Mouse (Mus musculus) neural tube, embryonic 13.5 days (tissue): ENCODE measurements around the gene Gm20843. TPM values are rescaled to one million over a fixed set of nuclear protein-coding genes. Genes with fewer than 3 reads are reported as not detected.
"Not testable (repeated sequence)": the region's sequence is repeated elsewhere in the genome, so short reads cannot be mapped to it uniquely, and the experiment has no call there.

Experiments used
- ATAC-seq: fragments of 200-750 bp; cut with Nextera tagmentation; 2 replicates; pipeline ENCODE4 v1.8.0; 2017; ENCODE audit warnings: low read depth, mild to moderate bottlenecking, moderate TSS enrichment, moderate library complexity
- H3K27ac ChIP-seq: fragments of 300-500 bp; sonication (generic); replicated peaks from 2 replicates; pipeline ENCODE4 v1.5.1; 2015; ENCODE audit warnings: moderate library complexity, mild to moderate bottlenecking, inconsistent platforms
- H3K27me3 ChIP-seq: fragments of 300-500 bp; sonication (generic); 2 replicates; pipeline ENCODE4 v1.6.1; 2015; ENCODE audit warnings: mild to moderate bottlenecking, inconsistent platforms
- H3K36me3 ChIP-seq: fragments of 300-500 bp; sonication (generic); 2 replicates; pipeline ENCODE4 v1.6.1; 2015; ENCODE audit warnings: mild to moderate bottlenecking, inconsistent platforms
- H3K4me1 ChIP-seq: fragments of 300-500 bp; sonication (generic); replicated peaks from 2 replicates; pipeline ENCODE4 v1.6.1; 2015; ENCODE audit warnings: inconsistent platforms
- H3K4me2 ChIP-seq: fragments of 300-500 bp; sonication (generic); 2 replicates; pipeline ENCODE4 v1.6.1; 2015; ENCODE audit warnings: inconsistent platforms, mild to moderate bottlenecking, moderate library complexity
- H3K4me3 ChIP-seq: fragments of 300-500 bp; sonication (generic); 2 replicates; pipeline ENCODE4 v1.5.1; 2015; ENCODE audit warnings: mild to moderate bottlenecking, inconsistent platforms
- H3K9ac ChIP-seq: fragments of 300-500 bp; sonication (generic); 2 replicates; pipeline ENCODE4 v1.6.1; 2015; ENCODE audit warnings: moderate library complexity, mild to moderate bottlenecking, inconsistent platforms
- H3K9me3 ChIP-seq: fragments of 300-500 bp; sonication (generic); 2 replicates; pipeline ENCODE4 v1.6.1; 2016; ENCODE audit warnings: inconsistent platforms
- WGBS: fragments of 180-500 bp; shearing (Covaris S2); methylation state at CpG from one replicate; pipeline ENCODE4 v1.1.7; 2015; 5-methylcytosine and 5-hydroxymethylcytosine counted together
- polyA plus RNA-seq: library from polyadenylated mRNA; unstranded; fragments of >200 nt; fragmentation: Nextera tagmentation; extraction: Ambion mirVana; gene quantifications from 2 replicates; pipeline ENCODE4 v1.2.1, GENCODE M21; 2015

The Gm20843 gene
- polyA plus RNA-seq, result not detected in 2 replicates

GRCm38 (mm10) chrY:72247018-72247417 lies at the start of gene Gm20843:
Gene Gm20843, minus strand, starts transcription at chrY:72247118.
- H3K4me3 ChIP-seq, H3K9me3 ChIP-seq, H3K36me3 ChIP-seq, ATAC-seq, H3K4me1 ChIP-seq, H3K4me2 ChIP-seq, H3K9ac ChIP-seq, H3K27ac ChIP-seq, H3K27me3 ChIP-seq: not testable (repeated sequence)
- no CpG with 5 or more reads among the region's 6 CpGs for WGBS
